Comparison of ENCODE assay signal across 8 mouse cellular contexts in the genomic region with DNA sequence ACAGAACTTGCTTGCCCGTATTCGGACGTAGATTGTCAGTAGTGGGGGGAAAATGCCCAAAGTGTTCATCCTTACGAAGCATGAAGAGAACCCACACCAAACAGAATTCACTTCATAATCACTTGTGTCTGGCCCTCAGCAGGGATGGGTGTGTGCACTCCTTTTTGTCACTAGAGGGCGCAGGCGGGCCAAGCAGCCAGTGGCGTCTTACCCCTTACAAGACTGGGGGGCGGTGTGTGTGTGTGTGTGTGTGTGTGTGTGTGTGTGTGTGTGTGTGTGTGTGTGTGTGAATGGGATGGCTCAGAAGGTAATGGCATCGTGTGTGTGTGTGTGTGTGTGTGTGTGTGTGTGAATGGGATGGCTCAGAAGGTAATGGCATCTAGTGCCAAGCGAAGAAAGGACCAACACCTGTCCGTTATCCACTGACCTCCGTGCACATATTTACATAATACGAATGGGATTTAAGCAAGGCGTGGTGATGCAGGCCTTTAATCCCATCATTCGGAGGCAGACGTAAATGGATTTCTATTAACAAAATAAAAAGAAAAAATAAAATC. TPM values are rescaled to one million over a fixed set of nuclear protein-coding genes. Genes with fewer than 3 reads are reported as not detected.
DNase-seq lines count a peak whose midpoint lies in the region; ATAC-seq lines count a peak whose summit lies in the region.

TSS of gene Vps35l (plus strand) at position 252 of the 557 bp plus-strand sequence.

- intact Hi-C loops in left cerebral cortex, postnatal 4 days (cut with DNase I) = no loop called here

- no peaks in the 10 kb centered on the region for H3K4me1 ChIP-seq in embryonic facial prominence, embryonic 11.5 days (ENCODE audit: control insufficient read depth, insufficient read depth, low read length)
- H3K4me1 ChIP-seq in midbrain, embryonic 11.5 days (ENCODE audit: control insufficient read depth, insufficient read depth, low read length) = peaks cover 10% of the 10 kb centered on the region

- WGBS in embryonic facial prominence, embryonic 11.5 days = 1% methylated on average over 16 of the region's 16 CpGs
- 2% methylated on average over 16 of the region's 16 CpGs for WGBS in midbrain, embryonic 11.5 days

- no peaks in the 10 kb centered on the region for H3K9me3 ChIP-seq in embryonic facial prominence, embryonic 11.5 days (replicated peaks; ENCODE audit: control insufficient read depth, low read length)
- no peaks in the 10 kb centered on the region for H3K9me3 ChIP-seq in midbrain, embryonic 11.5 days (ENCODE audit: control insufficient read depth, low read length)

- H3K36me3 ChIP-seq in embryonic facial prominence, embryonic 11.5 days (replicated peaks; ENCODE audit: control insufficient read depth, insufficient read depth, low read depth, low read length) = no peaks in the 10 kb centered on the region
- H3K36me3 ChIP-seq in midbrain, embryonic 11.5 days (ENCODE audit: control insufficient read depth, insufficient read depth, low read length) = 0 out of 2 replicates have a peak, but pooled peaks cover 2% of the 10 kb centered on the region

- H3K9ac ChIP-seq in embryonic facial prominence, embryonic 11.5 days (replicated peaks; ENCODE audit: low read length) = peak within 1 kb of the TSS; percentile 69
- peak within 1 kb of the TSS; percentile 77 for H3K9ac ChIP-seq in midbrain, embryonic 11.5 days (ENCODE audit: low read length)

- ATAC-seq in embryonic facial prominence, embryonic 11.5 days (replicated peaks; ENCODE audit: insufficient number of reproducible peaks, low FRiP score, low TSS enrichment, low read depth) = peak; percentile 80
- peak; percentile 84 for ATAC-seq in midbrain, embryonic 11.5 days (ENCODE audit: low FRiP score)

- H3K4me3 ChIP-seq in embryonic facial prominence, embryonic 11.5 days (ENCODE audit: low read depth, low read length) = peak within 1 kb of the TSS; percentile 65
- H3K4me3 ChIP-seq in midbrain, embryonic 11.5 days (ENCODE audit: low read depth, low read length) = peak within 1 kb of the TSS; percentile 71

- H3K27ac ChIP-seq in embryonic facial prominence, embryonic 11.5 days (replicated peaks; ENCODE audit: low read depth, low read length) = no peak within 1 kb of the TSS
- H3K27ac ChIP-seq in midbrain, embryonic 11.5 days (ENCODE audit: low read depth, low read length) = no peak within 1 kb of the TSS

- DNase-seq in urinary bladder, adult 18-20 months (ENCODE audit: low spot score in 2 of 2) = peak; percentile 33 to 49
- DNase-seq in urinary bladder, postnatal 10 days (ENCODE audit: low spot score) = no peak
- DNase-seq in embryonic facial prominence, embryonic 11.5 days (ENCODE audit: low spot score) = peak; percentile 89
- peak; percentile 98 for DNase-seq in heart, adult 11 months
- DNase-seq in kidney, adult 11 months = peak; percentile 77
- peak; percentile 88 for DNase-seq in left cerebral cortex, postnatal 4 days
- DNase-seq in midbrain, embryonic 11.5 days (ENCODE audit: low spot score, missing footprints) = peak; percentile 97
- peak; percentile 76 for DNase-seq in skeletal muscle tissue, adult 2 months (ENCODE audit: low read depth, low spot score)

- peak within 1 kb of the TSS; percentile 72 for H3K4me2 ChIP-seq in embryonic facial prominence, embryonic 11.5 days (ENCODE audit: low read depth, low read length)
- H3K4me2 ChIP-seq in midbrain, embryonic 11.5 days = peak within 1 kb of the TSS; percentile 76

- H3K27me3 ChIP-seq in embryonic facial prominence, embryonic 11.5 days (ENCODE audit: control insufficient read depth, insufficient read depth, low read length) = no peaks in the 10 kb centered on the region
- H3K27me3 ChIP-seq in midbrain, embryonic 11.5 days (ENCODE audit: control insufficient read depth, insufficient read depth, low read length) = no peaks in the 10 kb centered on the region

RNA-seq across cellular contexts. Expression of gene Vps35l, which starts in this region (rescaled TPM):
- 76.3 and 79.5 TPM in 2 replicates for polyA plus RNA-seq in embryonic facial prominence, embryonic 11.5 days (2014; fragmentation: Nextera tagmentation; extraction: Ambion mirVana)
- total RNA-seq in left cerebral cortex, postnatal 4 days (2021) = 10 to 100 TPM; 84.4 to 85.7 TPM
- polyA plus RNA-seq in midbrain, embryonic 11.5 days (2014; fragmentation: Nextera tagmentation; extraction: Ambion mirVana) = 74.2 and 82.8 TPM in 2 replicates
